Mouse (Mus musculus) heart, embryonic 11.5 days (tissue): ENCODE measurements around the gene Rp9. TPM values are rescaled to one million over a fixed set of nuclear protein-coding genes. Genes with fewer than 3 reads are reported as not detected.
"Not testable (repeated sequence)": the region's sequence is repeated elsewhere in the genome, so short reads cannot be mapped to it uniquely, and the experiment has no call there.

ENCODE experiments used
- ATAC-seq: fragments of 200-750 bp; cut with Nextera tagmentation; replicated peaks from 2 replicates; pipeline ENCODE4 v1.8.0; 2017; ENCODE audit warnings: moderate library complexity; ENCODE audit not compliant: insufficient number of reproducible peaks, low FRiP score, low TSS enrichment
- H3K27ac ChIP-seq: fragments of 300-500 bp; sonication (generic); 2 replicates; pipeline ENCODE4 v1.5.1; 2014; ENCODE audit warnings: mild to moderate bottlenecking, low read depth, low read length
- H3K27me3 ChIP-seq: fragments of 300-500 bp; sonication (generic); 2 replicates; pipeline ENCODE4 v1.6.1; 2014; ENCODE audit warnings: mild to moderate bottlenecking, low read length, mixed read lengths; ENCODE audit not compliant: control insufficient read depth, insufficient read depth
- H3K36me3 ChIP-seq: fragments of 300-500 bp; sonication (generic); 2 replicates; pipeline ENCODE4 v1.6.1; 2014; ENCODE audit warnings: mild to moderate bottlenecking, low read length, moderate library complexity, mixed read lengths; ENCODE audit not compliant: control insufficient read depth, insufficient read depth
- H3K4me1 ChIP-seq: fragments of 300-500 bp; sonication (generic); 2 replicates; pipeline ENCODE4 v1.6.1; 2014; ENCODE audit warnings: low read length; ENCODE audit not compliant: control insufficient read depth, insufficient read depth
- H3K4me2 ChIP-seq: fragments of 300-500 bp; sonication (generic); 2 replicates; pipeline ENCODE4 v1.6.1; 2014; ENCODE audit warnings: mild to moderate bottlenecking, moderate library complexity
- H3K4me3 ChIP-seq: fragments of 300-500 bp; sonication (generic); 2 replicates; pipeline ENCODE4 v1.5.1; 2014; ENCODE audit warnings: low read depth, low read length
- H3K9ac ChIP-seq: fragments of 300-500 bp; sonication (generic); 2 replicates; pipeline ENCODE4 v1.6.1; 2014; ENCODE audit warnings: mild to moderate bottlenecking, low read depth, low read length, moderate library complexity
- H3K9me3 ChIP-seq: fragments of 300-500 bp; sonication (generic); replicated peaks from 2 replicates; pipeline ENCODE4 v1.6.1; 2016; ENCODE audit warnings: low read length; ENCODE audit not compliant: control insufficient read depth
- WGBS: fragments of 180-500 bp; shearing (Covaris S2); extraction: QIAGEN DNeasy Blood & Tissue Kit; methylation state at CpG from one replicate; pipeline ENCODE4 v1.1.7; 2014; ENCODE audit not compliant: insufficient replicate concordance; 5-methylcytosine and 5-hydroxymethylcytosine counted together
- polyA plus RNA-seq: library from polyadenylated mRNA; unstranded; fragments of >200 nt; fragmentation: Nextera tagmentation; extraction: Ambion mirVana; gene quantifications from 2 replicates; pipeline ENCODE4 v1.2.1, GENCODE M21; 2014

Gene Rp9
- polyA plus RNA-seq, 1 experiment from 2014 or later = 48.0 TPM

GRCm38 (mm10) chr9:22468899-22469259, 664 bp downstream of the Rp9 start:
- Histone ChIP-seq H3K36me3 (no peaks in the 10 kb centered on the region), H3K9ac (no peak overlapping the region), H3K4me2 (no peak overlapping the region), H3K4me3 (no peak overlapping the region), H3K4me1 (0 out of 2 replicates have a peak, but pooled peaks cover 4% of the 10 kb centered on the region), H3K27ac (no peak overlapping the region), H3K27me3 (no peaks in the 10 kb centered on the region), H3K9me3 (no peaks in the 10 kb centered on the region)
- no peak for ATAC-seq
- WGBS = 72% methylated on average over 8 of the region's 8 CpGs

- no peaks in the 10 kb centered on the region for H3K36me3 ChIP-seq
- peak overlapping the region; percentile 90 for H3K4me3 ChIP-seq
- no peaks in the 10 kb centered on the region for H3K27me3 ChIP-seq
- ATAC-seq = peak; percentile 87
- peak overlapping the region; percentile 82 for H3K4me2 ChIP-seq
- H3K9ac ChIP-seq = peak overlapping the region; percentile 93
- peak overlapping the region; percentile 84 for H3K27ac ChIP-seq
- WGBS = 6% methylated on average over 38 of the region's 43 CpGs
- 0 out of 2 replicates have a peak, but pooled peaks cover 4% of the 10 kb centered on the region for H3K4me1 ChIP-seq
- H3K9me3 ChIP-seq = no peaks in the 10 kb centered on the region
Measured at GRCm38 (mm10) chr9:22468170-22468898, 1.2 kb downstream of the Rp9 start.

- ATAC-seq = peak; percentile 47
- H3K27ac ChIP-seq = peak overlapping the region; percentile 84
- under 1% methylated on average over 73 of the region's 73 CpGs for WGBS
Measured at GRCm38 (mm10) chr9:22467371-22468169, 2.0 kb downstream of the Rp9 start.

GRCm38 (mm10) chr9:22466212-22466611, 3.3 kb downstream of the Rp9 start:
- no peak for ATAC-seq
- 96% methylated on average over 5 of the region's 5 CpGs for WGBS

More at GRCm38 (mm10) chr9:22467371-22468169, 2.0 kb downstream of the Rp9 start:
- no peaks in the 10 kb centered on the region for H3K9me3 ChIP-seq
- peak overlapping the region; percentile 82 for H3K4me2 ChIP-seq
- H3K4me3 ChIP-seq = peak overlapping the region; percentile 90
- no peaks in the 10 kb centered on the region for H3K27me3 ChIP-seq
- no peaks in the 10 kb centered on the region for H3K36me3 ChIP-seq
- H3K4me1 ChIP-seq = 0 out of 2 replicates have a peak, but pooled peaks cover 4% of the 10 kb centered on the region
- peak overlapping the region; percentile 93 for H3K9ac ChIP-seq

GRCm38 (mm10) chr9:22461946-22462345, 7.6 kb downstream of the Rp9 start:
- no peak overlapping the region for H3K4me2 ChIP-seq

More at GRCm38 (mm10) chr9:22466212-22466611, 3.3 kb downstream of the Rp9 start:
- Histone ChIP-seq H3K4me2 (no peak overlapping the region), H3K27me3 (no peaks in the 10 kb centered on the region), H3K4me1 (0 out of 2 replicates have a peak, but pooled peaks cover 4% of the 10 kb centered on the region), H3K9me3 (no peaks in the 10 kb centered on the region), H3K27ac (no peak overlapping the region), H3K4me3 (no peak overlapping the region), H3K36me3 (no peaks in the 10 kb centered on the region), H3K9ac (no peak overlapping the region)

GRCm38 (mm10) chr9:22457142-22457835, 12.3 kb downstream of the Rp9 start:
- Histone ChIP-seq H3K4me2 (no peak overlapping the region), H3K27me3 (no peaks in the 10 kb centered on the region), H3K9me3 (no peaks in the 10 kb centered on the region), H3K27ac (no peak overlapping the region), H3K4me1 (peaks cover 3% of the 10 kb centered on the region; the same call in 1 of the 2 replicates), H3K9ac (no peak overlapping the region), H3K4me3 (no peak overlapping the region), H3K36me3 (peaks cover 27% of the 10 kb centered on the region)
- no peak for ATAC-seq
- WGBS = 88% methylated on average over 11 of the region's 11 CpGs

More at GRCm38 (mm10) chr9:22461946-22462345, 7.6 kb downstream of the Rp9 start:
- H3K4me1 ChIP-seq = no peaks in the 10 kb centered on the region
- no peak overlapping the region for H3K9ac ChIP-seq
- no peak overlapping the region for H3K27ac ChIP-seq
- 87% methylated on average over 3 of the region's 3 CpGs for WGBS
- H3K4me3 ChIP-seq = no peak overlapping the region
- no peaks in the 10 kb centered on the region for H3K27me3 ChIP-seq
- H3K36me3 ChIP-seq = peaks cover 1% of the 10 kb centered on the region
- no peaks in the 10 kb centered on the region for H3K9me3 ChIP-seq
- no peak for ATAC-seq

GRCm38 (mm10) chr9:22455041-22455440, 14.5 kb downstream of the Rp9 start:
- Histone ChIP-seq H3K4me2 (no peak overlapping the region), H3K9ac (no peak overlapping the region), H3K4me1 (peaks cover 3% of the 10 kb centered on the region; the same call in 1 of the 2 replicates), H3K36me3 (peaks cover 34% of the 10 kb centered on the region), H3K9me3 (no peaks in the 10 kb centered on the region), H3K4me3 (no peak overlapping the region), H3K27ac (no peak overlapping the region), H3K27me3 (no peaks in the 10 kb centered on the region)
- no peak for ATAC-seq

- ATAC-seq, H3K4me1 ChIP-seq: not testable (repeated sequence)
- 88% methylated on average over 8 of the region's 8 CpGs for WGBS
Measured at GRCm38 (mm10) chr9:22453990-22454389, 15.6 kb downstream of the Rp9 start, which contains the start of gene Gm17545. Gm17545 (plus strand) TSS chr9:22454290.

More at GRCm38 (mm10) chr9:22453990-22454389, 15.6 kb downstream of the Rp9 start, which contains the start of gene Gm17545:
- H3K27ac ChIP-seq, H3K9me3 ChIP-seq, H3K27me3 ChIP-seq, H3K9ac ChIP-seq, H3K4me2 ChIP-seq, H3K4me3 ChIP-seq: not testable (repeated sequence)
- H3K36me3 ChIP-seq = peaks cover 37% of the 10 kb centered on the region
